Mouse (Mus musculus): ENCODE data around the gene Pomt2. TPM values are rescaled to one million over a fixed set of nuclear protein-coding genes. Genes with fewer than 3 reads are reported as not detected.

Gene Pomt2
- total RNA-seq, 1 experiment from 2014 or later = 13.2 TPM

Other genes starting within 250 kb of the Pomt2 start
- 26.2 and 29.1 TPM in 2 replicates for gene Cipc, start 200.9 kb downstream of the Pomt2 start, total RNA-seq (2021)
- gene Zdhhc22, start 157.5 kb downstream of the Pomt2 start, total RNA-seq (2021) = 0.59 and 1.1 TPM in 2 replicates
- 1.3 and 1.4 TPM in 2 replicates for gene Tmem63c, start 126.6 kb downstream of the Pomt2 start, total RNA-seq (2021)
- 0.41 and 0.60 TPM in 2 replicates for gene Ngb, start 45.4 kb downstream of the Pomt2 start, total RNA-seq (2021)
- gene Gstz1, start 803 bp downstream of the Pomt2 start, total RNA-seq (2021) = 86.3 and 153 TPM in 2 replicates
- gene Samd15, start 51.8 kb upstream of the Pomt2 start, total RNA-seq (2021) = 2.0 and 2.7 TPM in 2 replicates
- 22.6 and 23.4 TPM in 2 replicates for gene Tmed8, start 52.5 kb upstream of the Pomt2 start, total RNA-seq (2021)
- 0.33 and 0.90 TPM in 2 replicates for gene Noxred1, start 90.8 kb upstream of the Pomt2 start, total RNA-seq (2021)
- gene Vipas39, start 118.3 kb upstream of the Pomt2 start, total RNA-seq (2021) = 35.6 and 41.5 TPM in 2 replicates
- gene Ahsa1, start 118.5 kb upstream of the Pomt2 start, total RNA-seq (2021) = 139 and 160 TPM in 2 replicates
- gene Ism2, start 151.7 kb upstream of the Pomt2 start, total RNA-seq (2021) = 0.34 TPM in 1 of 2 replicates, not detected in the other
- gene Sptlc2, start 240.4 kb upstream of the Pomt2 start, total RNA-seq (2021) = 174 and 200 TPM in 2 replicates